Mouse (Mus musculus) lung, postnatal 0 days (tissue): ENCODE measurements at regions not wholly inside any gene's neighbourhood (a gene's known extent, or its start where the extent isn't known, plus 50 kb on each side); places are given as distances from the start of the nearest gene placed in this dataset.

Experiments
- CTCF ChIP-seq: IDR thresholded peaks from 2 replicates; pipeline ENCODE4 v1.5.1; 2016; ENCODE audit warnings: antibody characterized with exemption, mild to moderate bottlenecking
- EP300 ChIP-seq: IDR thresholded peaks from 2 replicates; pipeline ENCODE4 v1.6.1; 2016; ENCODE audit warnings: antibody characterized with exemption, mild to moderate bottlenecking, control low read depth

DNA sequence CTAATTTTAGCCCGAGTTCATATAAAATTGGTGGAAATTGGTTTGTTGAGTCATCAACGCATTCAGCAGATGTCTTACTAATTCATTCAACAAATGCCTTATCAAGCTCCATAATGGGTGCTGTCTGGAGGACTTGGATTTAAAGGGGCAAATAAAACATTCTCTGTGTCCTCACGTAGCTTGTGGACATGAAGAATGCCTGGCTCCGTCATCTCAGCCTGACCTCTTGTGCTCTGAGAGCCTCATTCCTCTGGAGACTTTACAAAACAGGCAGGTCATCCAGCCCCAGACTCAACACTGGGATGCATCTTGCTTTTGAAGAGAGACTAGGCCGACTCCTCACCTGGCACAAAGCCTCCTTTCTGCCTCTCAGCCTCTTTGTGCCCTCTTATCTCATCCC is 248.6 kb downstream of the Plpp3 start:
- TF ChIP-seq CTCF (no peak), EP300 (no peak)
